Mouse (Mus musculus) liver, embryonic 14.5 days (tissue): ENCODE measurements around the gene Tshr. TPM values are rescaled to one million over a fixed set of nuclear protein-coding genes. Genes with fewer than 3 reads are reported as not detected.
A peak's percentile ranks its signal among the peaks of the same experiment; 100 is the strongest.
"Not testable (repeated sequence)": the region's sequence is repeated elsewhere in the genome, so short reads cannot be mapped to it uniquely, and the experiment has no call there.

Source experiments
- ATAC-seq: fragments of 200-750 bp; cut with Nextera tagmentation; 2 replicates; pipeline ENCODE4 v1.8.0; 2017; ENCODE audit warnings: moderate number of reproducible peaks, mild to moderate bottlenecking, moderate library complexity; ENCODE audit not compliant: insufficient read depth
- DNase-seq, 3 experiments: peaks; one replicate each; pipeline ENCODE4 v3.0.0-alpha.2; 2012 to 2013; ENCODE audit warnings: low read depth in 3 of 3, low spot score in 3 of 3
- H3K27ac ChIP-seq: fragments of 300-500 bp; sonication (generic); 2 replicates; pipeline ENCODE4 v1.5.1; 2014; ENCODE audit warnings: moderate library complexity, mild to moderate bottlenecking, control low read depth, inconsistent platforms
- H3K27me3 ChIP-seq: fragments of 300-500 bp; sonication (generic); 2 replicates; pipeline ENCODE4 v1.6.1; 2014; ENCODE audit warnings: mild to moderate bottlenecking, low read length, moderate library complexity; ENCODE audit not compliant: control insufficient read depth, insufficient read depth
- H3K36me3 ChIP-seq: fragments of 300-500 bp; sonication (generic); replicated peaks from 2 replicates; pipeline ENCODE4 v1.6.1; 2014; ENCODE audit warnings: low read depth; ENCODE audit not compliant: control insufficient read depth, insufficient read depth
- H3K4me1 ChIP-seq, 2 experiments: fragments of 200-500 bp in 1 of 2; fragments of 300-500 bp in 1 of 2; sonication (generic) in 1 of 2; replicated peaks; 2 replicates each; pipeline ENCODE4 v1.6.1; 2012 to 2014; ENCODE audit warnings: antibody characterized with exemption in 1 of 2, inconsistent platforms in 1 of 2, low read length in 1 of 2; ENCODE audit not compliant: control insufficient read depth in 2 of 2, insufficient read depth in 2 of 2
- H3K4me2 ChIP-seq: fragments of 300-500 bp; sonication (generic); 2 replicates; pipeline ENCODE4 v1.6.1; 2014; ENCODE audit warnings: low read depth, mild to moderate bottlenecking, control low read depth, moderate library complexity
- H3K4me3 ChIP-seq, 2 experiments: fragments of 200-500 bp in 1 of 2; fragments of 300-500 bp in 1 of 2; sonication (generic) in 1 of 2; 2 replicates each; pipeline ENCODE4 v1.5.1; 2012 to 2014; ENCODE audit warnings: low read depth in 2 of 2, low read length in 2 of 2, mild to moderate bottlenecking in 2 of 2, control low read depth in 1 of 2, inconsistent platforms in 1 of 2, moderate library complexity in 1 of 2; ENCODE audit not compliant: insufficient read depth in 1 of 2
- H3K9ac ChIP-seq: fragments of 300-500 bp; sonication (generic); replicated peaks from 2 replicates; pipeline ENCODE4 v1.6.1; 2014; ENCODE audit warnings: mild to moderate bottlenecking, control low read depth, moderate library complexity
- H3K9me3 ChIP-seq: fragments of 300-500 bp; sonication (generic); 2 replicates; pipeline ENCODE4 v1.6.1; 2016; ENCODE audit warnings: low read length, mixed read lengths; ENCODE audit not compliant: control insufficient read depth
- CTCF ChIP-seq: IDR thresholded peaks from 2 replicates; pipeline ENCODE4 v1.5.1; 2016; ENCODE audit warnings: antibody characterized with exemption, low read depth, control low read depth
- EP300 ChIP-seq: IDR thresholded peaks from 2 replicates; pipeline ENCODE4 v1.6.1; 2016; ENCODE audit warnings: antibody characterized with exemption, low read depth
- WGBS: fragments of 180-500 bp; shearing (Covaris S2); extraction: QIAGEN DNeasy Blood & Tissue Kit; methylation state at CpG from one replicate; pipeline ENCODE4 v1.1.7; 2014; ENCODE audit not compliant: insufficient replicate concordance; 5-methylcytosine and 5-hydroxymethylcytosine counted together
- polyA plus RNA-seq, 2 experiments: library from polyadenylated mRNA; depleted of rRNA in 1 of 2; stranded (reverse) in 1 of 2; unstranded in 1 of 2; fragments of >200 nt; fragmentation: Nextera tagmentation in 1 of 2; extraction: Ambion mirVana in 1 of 2; gene quantifications; 2 replicates each; pipeline versions ENCODE4 v1.2.1 to v1.2.3; 2012 to 2014

The Tshr gene
- polyA plus RNA-seq (2012; rRNA removed): not detected in 2 replicates
- polyA plus RNA-seq (2014; fragmentation: Nextera tagmentation; extraction: Ambion mirVana): not detected in 2 replicates

DNA sequence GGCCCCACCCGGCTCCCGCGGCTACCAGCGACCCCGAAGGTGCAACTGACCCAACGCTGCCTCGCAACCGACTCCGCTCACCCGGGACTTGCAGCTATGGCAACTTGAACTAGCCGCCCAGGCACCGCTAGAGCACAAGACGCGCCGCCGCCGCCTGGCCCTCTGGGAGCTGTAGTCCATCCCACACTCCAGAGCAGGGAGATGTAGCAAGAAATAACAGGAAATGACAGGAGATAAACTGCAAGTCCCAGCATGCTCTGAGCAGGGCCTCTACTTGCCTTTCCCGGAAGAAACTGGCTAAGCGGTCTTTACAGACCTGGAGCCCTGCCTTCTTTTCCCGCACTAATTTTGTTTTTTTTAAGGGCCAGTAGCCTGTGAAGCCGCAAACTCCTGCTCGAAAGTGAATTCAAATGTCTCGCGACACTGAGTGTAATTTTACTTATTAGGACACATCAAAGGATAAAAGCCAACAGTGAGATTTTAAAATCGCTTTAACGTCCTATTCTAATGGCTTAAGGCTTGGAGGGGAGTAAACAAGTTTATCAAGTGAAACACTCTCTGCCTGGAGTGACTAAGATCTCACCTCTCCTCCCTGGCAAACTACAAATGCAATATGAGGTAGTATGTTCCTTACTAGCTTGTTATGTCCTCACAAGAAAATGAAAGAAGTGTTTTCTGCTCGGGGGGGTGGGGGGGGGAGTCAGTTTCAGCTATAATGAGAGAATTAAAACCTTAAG, at the start of gene Tshr, which contains the start of gene Cep128:
Gene Tshr, plus strand, starts transcription at position 283 of the 737 bp plus-strand sequence.
Gene Cep128, minus strand, starts transcription at position 129 of the 737 bp plus-strand sequence.
- peak within 1 kb of the TSS; percentile 78 for H3K4me2 ChIP-seq
- 1% methylated on average over 27 of the region's 27 CpGs for WGBS
- peak; percentile 90 to 95 (median 93) for DNase-seq
- H3K27me3 ChIP-seq: no peaks in the 10 kb centered on the region
- peaks cover 11 to 14% of the 10 kb centered on the region in 2 experiments for H3K4me1 ChIP-seq
- H3K9me3 ChIP-seq: no peaks in the 10 kb centered on the region
- H3K9ac ChIP-seq: peak within 1 kb of the TSS; percentile 92
- TF ChIP-seq EP300: no peak; the same call in 1 of the 2 replicates
- TF ChIP-seq CTCF: no peak
- H3K4me3 ChIP-seq: peak within 1 kb of the TSS; percentile 68 to 76
- H3K27ac ChIP-seq: peak within 1 kb of the TSS; percentile 89
- H3K36me3 ChIP-seq: peaks cover 6% of the 10 kb centered on the region; the same call in 1 of the 2 replicates
- ATAC-seq: peak; percentile 100

DNA sequence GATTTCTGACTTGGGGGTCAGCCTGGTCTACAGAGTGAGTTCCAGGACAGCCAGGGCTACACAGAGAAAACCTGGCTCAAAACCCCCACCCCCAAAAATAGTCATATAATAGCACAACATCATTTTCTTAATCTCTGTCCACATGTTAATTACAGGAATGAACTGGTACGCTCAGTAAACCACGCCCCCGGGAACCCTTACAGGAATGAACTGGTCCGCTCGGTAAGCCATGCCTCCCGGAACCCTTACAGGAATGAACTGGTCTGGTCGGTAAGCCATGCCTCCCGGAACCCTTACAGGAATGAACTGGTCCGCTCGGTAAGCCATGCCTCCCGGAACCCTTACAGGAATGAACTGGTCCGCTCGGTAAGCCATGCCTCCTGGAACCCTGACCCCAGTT, 45.7 kb upstream of the Tshr start:
- not testable (repeated sequence) for H3K9ac ChIP-seq, H3K27ac ChIP-seq, H3K36me3 ChIP-seq, H3K4me2 ChIP-seq, H3K4me3 ChIP-seq, H3K4me1 ChIP-seq, H3K9me3 ChIP-seq, DNase-seq, H3K27me3 ChIP-seq, ATAC-seq
- WGBS: 92% methylated on average over 13 of the region's 13 CpGs

DNA sequence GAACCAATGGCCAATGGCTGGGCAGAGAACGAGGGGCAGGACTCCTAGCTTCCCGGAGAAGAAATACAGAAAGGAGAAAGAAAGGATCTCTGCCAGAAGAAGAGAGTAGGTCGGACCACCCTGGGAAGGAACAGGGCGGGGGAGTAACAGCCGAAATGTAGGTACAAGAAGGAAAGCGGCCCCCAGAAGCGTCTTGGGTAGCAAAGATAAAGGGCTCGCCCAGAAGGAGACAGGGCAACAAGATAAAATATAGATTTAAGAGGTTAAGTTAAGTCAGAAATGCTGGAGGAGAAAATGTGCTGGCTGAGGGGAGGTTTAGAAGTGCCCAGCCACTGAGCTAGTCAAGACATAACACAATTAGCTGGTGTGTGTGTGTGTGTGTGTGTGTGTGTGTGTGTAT, 30.6 kb upstream of the Tshr start:
- H3K27me3 ChIP-seq: no peaks in the 10 kb centered on the region
- peak overlapping the region; percentile 69 for H3K4me2 ChIP-seq
- H3K4me3 ChIP-seq: peak overlapping the region in 1 of 2 experiments; percentile 33; a peak in 3 of 4 replicates
- 23% methylated on average over 8 of the region's 8 CpGs for WGBS
- H3K36me3 ChIP-seq: peaks cover 3% of the 10 kb centered on the region
- peak; percentile 93 for ATAC-seq
- peak overlapping the region; percentile 33; the same call in 1 of the 2 replicates for H3K9ac ChIP-seq
- peak overlapping the region; percentile 46 for H3K27ac ChIP-seq
- H3K4me1 ChIP-seq: peaks cover 20 to 26% of the 10 kb centered on the region in 2 experiments
- H3K9me3 ChIP-seq: no peaks in the 10 kb centered on the region
- no peak for TF ChIP-seq CTCF
- TF ChIP-seq EP300: peak; percentile 77
- peak; percentile 32 to 63 (median 52) for DNase-seq

DNA sequence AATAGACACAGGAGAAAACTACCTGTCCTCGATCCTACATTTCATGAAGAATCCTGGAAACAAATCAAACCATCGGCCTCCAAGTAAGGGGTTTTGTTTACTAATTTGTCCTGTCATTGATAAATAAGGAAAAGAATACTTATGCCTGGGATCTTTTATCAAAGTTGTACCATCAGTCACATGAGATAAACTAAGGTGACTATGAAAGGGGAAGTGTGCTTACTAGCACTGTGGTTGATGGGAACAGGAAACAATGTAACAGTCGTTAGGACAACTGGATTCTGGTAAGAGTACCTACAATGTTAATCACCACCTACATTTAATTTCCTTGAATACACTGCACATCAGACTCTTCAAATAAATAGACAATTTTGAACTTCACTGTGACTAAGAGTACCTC, 15.2 kb upstream of the Tshr start:
- DNase-seq (no peak), ATAC-seq (no peak)
- H3K27me3 ChIP-seq: no peaks in the 10 kb centered on the region
- no peak overlapping the region for H3K4me3 ChIP-seq
- no peaks in the 10 kb centered on the region for H3K9me3 ChIP-seq
- no peak for TF ChIP-seq EP300
- TF ChIP-seq CTCF: no peak
- peaks cover 14% of the 10 kb centered on the region for H3K36me3 ChIP-seq
- H3K4me2 ChIP-seq: no peak overlapping the region
- no peaks in the 10 kb centered on the region for H3K4me1 ChIP-seq
- 65% methylated on average over 3 of the region's 3 CpGs for WGBS
- H3K9ac ChIP-seq: no peak overlapping the region
- H3K27ac ChIP-seq: no peak overlapping the region

DNA sequence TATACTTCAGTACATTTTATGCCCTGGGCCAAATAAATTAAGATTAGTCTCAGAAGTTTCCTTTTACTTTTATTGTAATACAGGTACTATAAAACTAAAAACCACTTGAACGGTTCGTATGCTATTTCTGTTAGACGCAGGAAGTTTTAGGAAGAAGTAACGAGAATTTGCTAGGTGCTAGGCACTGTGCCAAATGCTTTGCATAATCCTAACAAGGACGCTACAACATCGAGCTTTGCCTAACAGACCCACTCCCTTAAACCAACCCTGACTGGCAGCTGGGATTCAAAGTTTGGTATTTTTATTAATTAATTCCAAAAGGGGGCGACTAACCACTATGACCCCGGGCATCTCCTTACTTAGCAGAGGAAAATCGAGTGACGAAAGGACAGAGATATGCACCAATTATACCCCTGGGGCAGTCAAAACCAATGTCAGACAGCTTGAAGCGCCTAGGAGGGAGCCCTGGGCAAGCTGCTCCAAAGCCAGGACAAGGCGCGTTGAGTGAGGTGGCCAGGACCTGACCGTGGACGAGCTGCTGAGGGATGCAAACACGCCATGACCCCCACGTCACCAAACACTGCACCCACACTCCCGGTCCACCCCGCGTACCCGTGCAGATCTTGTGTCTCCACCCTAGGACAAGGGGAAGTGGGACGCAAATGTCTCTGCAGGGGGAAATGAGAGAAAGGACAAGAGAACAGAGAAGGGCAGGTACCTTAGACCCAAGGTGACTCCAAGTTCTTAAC, 673 bp upstream of the Tshr start:
- no peaks in the 10 kb centered on the region for H3K27me3 ChIP-seq
- no peak for TF ChIP-seq EP300
- peak; percentile 4; the same call in 1 of the 2 replicates for TF ChIP-seq CTCF
- peaks cover 11 to 14% of the 10 kb centered on the region in 2 experiments for H3K4me1 ChIP-seq
- peak overlapping the region; percentile 67 for H3K27ac ChIP-seq
- peak overlapping the region; percentile 68 to 76 for H3K4me3 ChIP-seq
- 2% methylated on average over 22 of the region's 22 CpGs for WGBS
- H3K9me3 ChIP-seq: no peaks in the 10 kb centered on the region
- H3K4me2 ChIP-seq: peak overlapping the region; percentile 78
- ATAC-seq: peak; percentile 71
- H3K36me3 ChIP-seq: peaks cover 6% of the 10 kb centered on the region; the same call in 1 of the 2 replicates
- DNase-seq: peak in 1 of 3 experiments; percentile 10
- peak overlapping the region; percentile 92 for H3K9ac ChIP-seq
